Mouse (Mus musculus) heart, adult 2 months (tissue): Measurements from ENCODE around the gene Ppp4c.

Experiments
- CTCF ChIP-seq: fragments of 200-600 bp; IDR thresholded peaks from 2 replicates; pipeline ENCODE4 v1.8.1; 2022; ENCODE audit warnings: antibody characterized with exemption, mild to moderate bottlenecking, moderate library complexity
- EP300 ChIP-seq: fragments of 200-500 bp; IDR thresholded peaks from 2 replicates; pipeline ENCODE4 v1.6.1; 2011; ENCODE audit warnings: low read depth, low read length, control low read depth; ENCODE audit not compliant: insufficient read depth
- POLR2A ChIP-seq: fragments of 200-500 bp; IDR thresholded peaks from 2 replicates; pipeline ENCODE4 v1.6.1; 2011; ENCODE audit warnings: mild to moderate bottlenecking, low read depth, low read length, control low read depth; ENCODE audit not compliant: insufficient read depth

- no peak for TF ChIP-seq CTCF
- no peak for TF ChIP-seq POLR2A
- TF ChIP-seq EP300, result no peak
Observed at GRCm38 (mm10) chr7:126741964-126742482, 50.3 kb downstream of the Ppp4c start.
